Mouse (Mus musculus): Measurements from ENCODE around the gene Xntrpc. TPM values are rescaled to one million over a fixed set of nuclear protein-coding genes. Genes with fewer than 3 reads are reported as not detected.

Xntrpc gene
- polyA plus RNA-seq, 1 experiment from 2014 or later: 0.48 TPM

DNA sequence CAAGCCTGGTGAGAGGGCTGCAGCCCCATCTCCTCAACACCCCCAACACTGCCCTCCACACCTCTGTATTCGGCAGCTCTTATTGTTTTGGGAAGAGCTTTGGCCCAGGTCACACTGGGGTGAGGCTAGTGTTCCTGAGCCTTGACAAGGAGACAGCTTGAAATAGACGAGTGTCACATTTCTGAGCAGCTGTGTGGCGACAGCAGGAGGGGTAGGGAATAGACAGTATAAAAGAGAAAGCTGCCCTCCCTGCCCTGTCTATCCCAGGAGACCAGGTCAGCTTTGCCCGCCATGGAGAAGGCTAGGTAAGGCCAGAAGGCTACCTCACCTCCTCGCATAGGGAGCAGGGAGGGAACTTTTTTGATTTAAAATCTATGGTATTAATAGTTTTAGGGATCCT lies 36.0 kb downstream of the Xntrpc start, which contains the start of gene Art1:
Gene Art1, plus strand, starts transcription at position 257 of the 400 bp plus-strand sequence.
- H3K27me3 ChIP-seq (replicated peaks; ENCODE audit: control insufficient read depth, insufficient read depth, low read length): no peaks in the 10 kb centered on the region
- H3K4me2 ChIP-seq (ENCODE audit: low read depth, low read length): no peak within 1 kb of the TSS
- H3K27ac ChIP-seq (ENCODE audit: low read length): no peak within 1 kb of the TSS; the same call in 1 of the 2 replicates
- H3K9me3 ChIP-seq (ENCODE audit: control insufficient read depth, low read length): no peaks in the 10 kb centered on the region
- H3K4me1 ChIP-seq (ENCODE audit: control insufficient read depth, insufficient read depth, low read length): peaks cover 13% of the 10 kb centered on the region
- H3K9ac ChIP-seq (ENCODE audit: low read depth, low read length): no peak within 1 kb of the TSS
- H3K4me3 ChIP-seq (ENCODE audit: low read length): no peak within 1 kb of the TSS
- H3K36me3 ChIP-seq (ENCODE audit: control insufficient read depth, insufficient read depth, low read length): no peaks in the 10 kb centered on the region
- 67% methylated on average over 5 of the region's 5 CpGs for WGBS
- no peak for ATAC-seq

DNA sequence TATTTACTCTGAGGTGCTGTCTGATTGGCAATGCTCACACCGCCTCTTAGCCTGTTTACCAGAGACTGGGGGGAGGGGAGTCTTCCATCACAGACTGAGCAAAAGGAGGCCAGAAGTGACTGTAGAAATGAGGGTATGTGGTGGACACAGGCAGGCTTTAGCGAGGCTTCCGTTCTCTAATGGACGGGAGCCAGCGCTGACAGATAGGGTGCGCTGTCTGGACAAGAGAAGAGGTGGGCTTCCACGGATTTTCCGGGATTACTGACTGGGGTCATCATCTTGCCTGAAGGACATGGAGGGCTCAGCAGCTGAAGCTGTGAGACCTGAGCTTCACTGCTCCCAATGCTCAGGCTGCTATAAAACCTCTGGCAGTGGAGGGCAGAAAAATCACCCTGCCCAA lies 36.7 kb downstream of the Xntrpc start:
- 57% methylated on average over 8 of the region's 8 CpGs for WGBS
- Histone ChIP-seq H3K36me3 (ENCODE audit: control insufficient read depth, insufficient read depth, low read length) (no peaks in the 10 kb centered on the region), H3K4me3 (ENCODE audit: low read length) (no peak overlapping the region), H3K27me3 (replicated peaks; ENCODE audit: control insufficient read depth, insufficient read depth, low read length) (no peaks in the 10 kb centered on the region), H3K27ac (ENCODE audit: low read length) (no peak overlapping the region), H3K4me1 (ENCODE audit: control insufficient read depth, insufficient read depth, low read length) (peaks cover 20% of the 10 kb centered on the region), H3K9ac (ENCODE audit: low read depth, low read length) (no peak overlapping the region), H3K4me2 (ENCODE audit: low read depth, low read length) (no peak overlapping the region), H3K9me3 (ENCODE audit: control insufficient read depth, low read length) (no peaks in the 10 kb centered on the region)
- ATAC-seq: no peak

DNA sequence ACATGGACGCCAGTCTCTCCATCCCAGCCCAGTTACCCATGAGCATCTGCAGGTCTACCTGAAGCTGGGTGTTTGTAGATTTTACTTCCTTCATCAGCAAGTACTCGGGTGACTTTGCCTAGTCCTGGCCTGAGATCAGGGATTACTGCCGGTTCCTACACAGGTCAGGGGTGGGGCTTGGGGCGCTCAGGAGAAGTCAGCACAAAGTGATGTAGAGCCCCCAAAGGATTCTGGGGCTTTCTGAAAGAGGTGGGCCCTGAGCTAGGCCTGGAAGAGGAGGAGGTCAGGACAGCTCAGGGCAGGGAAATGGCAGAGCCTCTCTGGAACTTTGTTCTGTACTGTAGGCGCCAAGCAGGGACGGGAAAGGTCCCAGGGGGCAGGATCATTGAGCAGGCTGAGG lies 37.2 kb downstream of the Xntrpc start:
- no peaks in the 10 kb centered on the region for H3K27me3 ChIP-seq (replicated peaks; ENCODE audit: control insufficient read depth, insufficient read depth, low read length)
- H3K4me1 ChIP-seq (ENCODE audit: control insufficient read depth, insufficient read depth, low read length): peaks cover 20% of the 10 kb centered on the region
- no peak overlapping the region for H3K4me2 ChIP-seq (ENCODE audit: low read depth, low read length)
- no peak overlapping the region for H3K4me3 ChIP-seq (ENCODE audit: low read length)
- WGBS: 37% methylated on average over 6 of the region's 6 CpGs
- H3K9ac ChIP-seq (ENCODE audit: low read depth, low read length): no peak overlapping the region
- no peaks in the 10 kb centered on the region for H3K9me3 ChIP-seq (ENCODE audit: control insufficient read depth, low read length)
- no peaks in the 10 kb centered on the region for H3K36me3 ChIP-seq (ENCODE audit: control insufficient read depth, insufficient read depth, low read length)
- no peak overlapping the region for H3K27ac ChIP-seq (ENCODE audit: low read length)
- no peak for ATAC-seq

DNA sequence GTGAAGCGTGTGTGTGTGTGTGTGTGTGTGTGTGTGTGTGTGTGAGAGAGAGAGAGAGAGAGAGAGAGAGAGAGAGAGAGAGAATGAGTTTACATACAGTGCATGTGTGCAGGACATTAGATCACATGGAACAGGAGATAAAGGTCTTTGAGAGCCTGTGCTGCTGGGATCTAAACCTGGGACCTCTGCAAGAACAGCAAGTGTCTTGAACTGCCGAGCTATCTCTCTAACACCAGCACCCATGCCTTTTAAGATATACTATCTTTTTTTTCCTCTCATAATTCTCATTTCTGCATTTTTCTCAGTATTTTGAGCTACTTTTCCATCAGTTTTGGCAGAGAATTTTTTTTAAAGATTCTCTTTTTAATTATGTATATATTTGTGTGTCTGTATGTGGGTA lies 38.0 kb downstream of the Xntrpc start:
- no peak for ATAC-seq
- no peaks in the 10 kb centered on the region for H3K27me3 ChIP-seq (replicated peaks; ENCODE audit: control insufficient read depth, insufficient read depth, low read length)
- no peaks in the 10 kb centered on the region for H3K36me3 ChIP-seq (ENCODE audit: control insufficient read depth, insufficient read depth, low read length)
- H3K9ac ChIP-seq (ENCODE audit: low read depth, low read length): no peak overlapping the region
- H3K27ac ChIP-seq (ENCODE audit: low read length): no peak overlapping the region
- H3K4me3 ChIP-seq (ENCODE audit: low read length): no peak overlapping the region
- no peak overlapping the region for H3K4me2 ChIP-seq (ENCODE audit: low read depth, low read length)
- peaks cover 20% of the 10 kb centered on the region for H3K4me1 ChIP-seq (ENCODE audit: control insufficient read depth, insufficient read depth, low read length)
- no peaks in the 10 kb centered on the region for H3K9me3 ChIP-seq (ENCODE audit: control insufficient read depth, low read length)
- 69% methylated on average over 2 of the region's 2 CpGs for WGBS

DNA sequence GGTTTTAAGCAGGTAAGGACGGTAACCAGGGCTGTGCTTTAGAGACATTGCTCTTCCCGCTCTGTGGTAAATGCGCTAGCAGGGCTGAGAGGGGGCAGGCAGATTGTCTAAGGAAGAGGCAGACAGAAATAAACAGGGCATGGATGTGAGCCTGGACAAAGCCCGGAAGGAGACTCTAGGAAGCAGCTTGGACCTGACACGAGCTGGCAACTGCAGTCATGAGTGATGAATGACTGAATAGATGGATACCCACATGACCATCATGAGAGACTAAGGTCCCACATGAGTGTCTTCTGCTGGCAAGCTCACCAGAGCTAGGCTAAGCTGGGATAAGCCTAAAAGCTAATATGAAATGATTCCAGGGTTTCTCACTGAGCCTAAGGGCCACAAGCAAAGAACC lies 38.6 kb downstream of the Xntrpc start:
- 55% methylated on average over 5 of the region's 5 CpGs for WGBS
- ATAC-seq: no peak
- Histone ChIP-seq H3K27me3 (replicated peaks; ENCODE audit: control insufficient read depth, insufficient read depth, low read length) (no peaks in the 10 kb centered on the region), H3K36me3 (ENCODE audit: control insufficient read depth, insufficient read depth, low read length) (no peaks in the 10 kb centered on the region), H3K4me1 (ENCODE audit: control insufficient read depth, insufficient read depth, low read length) (peaks cover 20% of the 10 kb centered on the region), H3K9me3 (ENCODE audit: control insufficient read depth, low read length) (no peaks in the 10 kb centered on the region), H3K4me3 (ENCODE audit: low read length) (no peak overlapping the region), H3K9ac (ENCODE audit: low read depth, low read length) (no peak overlapping the region), H3K4me2 (ENCODE audit: low read depth, low read length) (no peak overlapping the region), H3K27ac (ENCODE audit: low read length) (no peak overlapping the region)

DNA sequence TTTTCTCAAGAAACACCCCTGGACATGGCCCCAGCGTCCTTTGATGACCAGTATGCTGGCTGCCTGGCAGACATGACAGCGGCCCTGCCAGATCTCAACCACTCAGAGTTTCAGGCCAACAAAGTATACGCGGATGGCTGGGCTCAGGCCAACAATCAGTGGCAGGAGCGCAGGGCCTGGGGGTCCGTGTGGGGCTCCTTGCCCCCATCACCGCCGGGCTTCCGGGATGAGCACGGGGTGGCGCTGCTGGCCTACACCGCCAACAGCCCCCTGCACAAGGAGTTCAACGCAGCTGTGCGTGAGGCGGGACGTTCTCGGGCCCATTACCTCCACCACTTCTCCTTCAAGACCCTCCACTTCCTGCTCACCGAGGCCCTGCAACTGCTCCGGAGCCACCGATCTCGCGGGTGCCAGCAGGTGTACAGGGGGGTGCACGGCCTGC lies 41.2 kb downstream of the Xntrpc start:
- Histone ChIP-seq H3K27me3 (replicated peaks; ENCODE audit: control insufficient read depth, insufficient read depth, low read length) (no peaks in the 10 kb centered on the region), H3K4me3 (ENCODE audit: low read length) (peak overlapping the region; percentile 42), H3K4me1 (ENCODE audit: control insufficient read depth, insufficient read depth, low read length) (peaks cover 8% of the 10 kb centered on the region), H3K9me3 (ENCODE audit: control insufficient read depth, low read length) (no peaks in the 10 kb centered on the region), H3K9ac (ENCODE audit: low read depth, low read length) (peak overlapping the region; percentile 60), H3K36me3 (ENCODE audit: control insufficient read depth, insufficient read depth, low read length) (no peaks in the 10 kb centered on the region), H3K27ac (ENCODE audit: low read length) (no peak overlapping the region), H3K4me2 (ENCODE audit: low read depth, low read length) (peak overlapping the region; percentile 81)
- WGBS: 19% methylated on average over 23 of the region's 23 CpGs
- ATAC-seq: peak; percentile 37

DNA sequence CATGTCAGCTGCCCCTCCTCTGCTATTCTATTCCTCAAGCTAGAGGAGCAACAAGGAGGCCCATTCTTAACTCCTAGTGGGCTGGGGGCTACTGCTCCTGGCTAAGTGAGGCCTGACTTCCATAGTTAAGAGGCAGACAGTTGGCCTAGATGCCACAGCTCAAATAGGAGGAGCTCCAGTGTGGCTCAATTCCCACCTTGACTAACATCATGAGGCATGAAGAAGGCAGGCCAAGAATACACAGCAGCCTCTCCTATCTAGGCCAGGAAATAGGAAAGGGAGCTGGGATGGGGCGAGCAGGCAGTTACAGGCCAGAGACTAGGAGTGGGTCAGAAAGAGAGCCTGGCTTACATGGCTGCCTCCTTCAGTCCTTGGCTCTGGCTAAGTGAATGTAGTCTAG lies 42.7 kb downstream of the Xntrpc start:
- 88% methylated on average over 1 of the region's 1 CpGs for WGBS
- Histone ChIP-seq H3K4me1 (ENCODE audit: control insufficient read depth, insufficient read depth, low read length) (peaks cover 8% of the 10 kb centered on the region), H3K4me2 (ENCODE audit: low read depth, low read length) (no peak overlapping the region)

DNA sequence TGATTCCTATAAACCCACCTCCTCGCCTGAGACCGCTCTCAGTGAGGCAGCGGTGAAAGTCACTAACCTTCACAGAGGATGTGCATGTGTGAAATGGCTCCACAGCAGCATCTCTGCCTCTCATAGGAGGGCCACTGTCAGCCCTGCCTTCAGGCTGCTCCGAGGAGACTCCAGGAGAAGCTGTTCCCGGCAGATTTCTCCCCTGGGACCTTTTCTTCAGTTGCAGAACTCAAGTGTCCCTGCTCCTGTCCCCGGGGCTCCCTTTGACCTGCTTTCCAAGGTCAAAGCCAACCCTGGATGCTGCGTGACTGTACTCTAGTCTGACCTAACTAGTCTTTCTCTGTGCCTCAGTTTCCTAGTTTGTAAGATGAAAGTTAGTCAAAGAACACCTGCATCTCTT lies 43.7 kb downstream of the Xntrpc start, which contains the start of gene Art5:
Gene Art5, minus strand, starts transcription at position 319 of the 400 bp plus-strand sequence.
- no peak within 1 kb of the TSS for H3K4me3 ChIP-seq (ENCODE audit: low read length)
- 79% methylated on average over 7 of the region's 7 CpGs for WGBS
- no peak within 1 kb of the TSS for H3K9ac ChIP-seq (ENCODE audit: low read depth, low read length)
- no peak for ATAC-seq
- no peak within 1 kb of the TSS for H3K27ac ChIP-seq (ENCODE audit: low read length)
- no peaks in the 10 kb centered on the region for H3K9me3 ChIP-seq (ENCODE audit: control insufficient read depth, low read length)
- H3K27me3 ChIP-seq (replicated peaks; ENCODE audit: control insufficient read depth, insufficient read depth, low read length): no peaks in the 10 kb centered on the region
- H3K36me3 ChIP-seq (ENCODE audit: control insufficient read depth, insufficient read depth, low read length): no peaks in the 10 kb centered on the region
- H3K4me1 ChIP-seq (ENCODE audit: control insufficient read depth, insufficient read depth, low read length): peaks cover 8% of the 10 kb centered on the region
- no peak within 1 kb of the TSS for H3K4me2 ChIP-seq (ENCODE audit: low read depth, low read length)

More for the DNA sequence above, 42.7 kb downstream of the Xntrpc start:
- Histone ChIP-seq H3K9ac (ENCODE audit: low read depth, low read length) (no peak overlapping the region), H3K27me3 (replicated peaks; ENCODE audit: control insufficient read depth, insufficient read depth, low read length) (no peaks in the 10 kb centered on the region), H3K27ac (ENCODE audit: low read length) (no peak overlapping the region), H3K9me3 (ENCODE audit: control insufficient read depth, low read length) (no peaks in the 10 kb centered on the region), H3K36me3 (ENCODE audit: control insufficient read depth, insufficient read depth, low read length) (no peaks in the 10 kb centered on the region), H3K4me3 (ENCODE audit: low read length) (no peak overlapping the region)
- ATAC-seq: no peak

DNA sequence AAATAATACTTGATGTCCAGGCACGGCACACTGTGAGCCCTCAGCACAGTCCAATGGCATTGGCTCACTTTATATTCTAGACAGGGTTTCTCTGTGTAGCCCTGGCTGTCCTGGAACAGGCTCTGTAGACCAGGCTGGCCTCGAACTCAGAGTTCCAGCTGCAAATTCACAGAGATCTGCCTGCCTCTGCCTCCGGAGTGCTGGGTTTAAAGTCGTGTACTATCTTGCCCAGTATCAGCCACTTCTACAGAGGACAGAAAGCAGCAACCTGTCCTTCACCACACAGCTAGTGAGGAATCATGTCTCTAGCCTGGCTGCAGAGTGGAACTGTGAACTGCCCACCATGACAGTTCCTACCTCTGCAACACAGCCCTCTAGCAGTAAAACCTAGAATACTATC lies 44.2 kb downstream of the Xntrpc start:
- Histone ChIP-seq H3K4me1 (ENCODE audit: control insufficient read depth, insufficient read depth, low read length) (peaks cover 8% of the 10 kb centered on the region), H3K9me3 (ENCODE audit: control insufficient read depth, low read length) (no peaks in the 10 kb centered on the region), H3K27ac (ENCODE audit: low read length) (no peak overlapping the region), H3K27me3 (replicated peaks; ENCODE audit: control insufficient read depth, insufficient read depth, low read length) (no peaks in the 10 kb centered on the region), H3K9ac (ENCODE audit: low read depth, low read length) (no peak overlapping the region), H3K4me2 (ENCODE audit: low read depth, low read length) (no peak overlapping the region), H3K36me3 (ENCODE audit: control insufficient read depth, insufficient read depth, low read length) (no peaks in the 10 kb centered on the region), H3K4me3 (ENCODE audit: low read length) (no peak overlapping the region)
- ATAC-seq: no peak
- WGBS: 78% methylated on average over 4 of the region's 4 CpGs

DNA sequence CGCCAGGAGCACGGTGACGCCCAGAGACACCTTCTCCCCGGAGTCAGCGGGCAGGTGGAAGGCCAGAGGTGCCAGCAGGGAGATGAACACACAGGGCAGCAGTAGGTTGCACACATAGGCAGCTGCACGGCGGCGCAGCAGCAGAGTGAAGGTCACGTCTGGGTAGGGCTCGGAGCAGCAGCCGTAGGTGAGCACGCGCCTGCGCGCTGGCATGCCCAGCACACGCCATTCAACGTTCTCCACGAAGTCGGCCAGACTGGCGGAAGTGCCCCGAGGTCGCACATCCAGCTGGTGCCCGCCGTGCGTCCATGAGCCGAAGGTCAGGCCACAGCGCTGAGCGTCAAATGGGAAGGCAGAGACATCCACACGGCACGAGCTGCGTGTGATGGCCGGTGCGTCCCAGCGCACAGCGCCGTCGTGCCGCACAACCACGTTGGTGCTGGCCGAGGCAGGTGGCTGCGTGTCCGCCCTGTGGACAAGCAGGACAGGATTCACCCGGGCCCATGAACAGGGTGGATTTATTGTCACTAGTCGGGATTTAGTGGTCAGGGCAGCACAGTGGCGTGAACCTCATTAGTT lies 47.7 kb downstream of the Xntrpc start:
- no peak overlapping the region for H3K4me2 ChIP-seq (ENCODE audit: low read depth, low read length)
- no peak overlapping the region for H3K4me3 ChIP-seq (ENCODE audit: low read length)
- H3K27ac ChIP-seq (ENCODE audit: low read length): no peak overlapping the region
- no peaks in the 10 kb centered on the region for H3K36me3 ChIP-seq (ENCODE audit: control insufficient read depth, insufficient read depth, low read length)
- H3K9ac ChIP-seq (ENCODE audit: low read depth, low read length): no peak overlapping the region
- WGBS: 72% methylated on average over 45 of the region's 45 CpGs
- H3K27me3 ChIP-seq (replicated peaks; ENCODE audit: control insufficient read depth, insufficient read depth, low read length): no peaks in the 10 kb centered on the region
- no peak for ATAC-seq
- no peaks in the 10 kb centered on the region for H3K4me1 ChIP-seq (ENCODE audit: control insufficient read depth, insufficient read depth, low read length)
- no peaks in the 10 kb centered on the region for H3K9me3 ChIP-seq (ENCODE audit: control insufficient read depth, low read length)
